Comparison of ENCODE assay signal across 8 mouse cellular contexts in genomic region chr13:23751478-23751956, GRCm38 (mm10). TPM values are rescaled to one million over a fixed set of nuclear protein-coding genes. Genes with fewer than 3 reads are reported as not detected.
A peak's percentile ranks its signal among the peaks of the same experiment; 100 is the strongest.
DNase-seq lines count a peak whose midpoint lies in the region; ATAC-seq and TF ChIP-seq lines count a peak whose summit lies in the region.

No protein-coding gene starts in this region.

- H3K36me3 ChIP-seq in heart, embryonic 11.5 days (ENCODE audit: control insufficient read depth, insufficient read depth, low read length): no peaks in the 10 kb centered on the region
- H3K36me3 ChIP-seq in ES-Bruce4 (ENCODE audit: control insufficient read depth, insufficient read depth, low read length, poor library complexity, severe bottlenecking): no peaks in the 10 kb centered on the region
- H3K36me3 ChIP-seq in liver, embryonic 13.5 days: no peaks in the 10 kb centered on the region

- no peak for TF ChIP-seq EP300 in ES-Bruce4 (IDR thresholded peaks at IDR 0.05; ENCODE audit: insufficient read depth, low read depth, low read length)

- no peak for TF ChIP-seq POLR2A in ES-Bruce4 (IDR thresholded peaks at IDR 0.05; ENCODE audit: insufficient read depth, low read length)

- ATAC-seq in heart, embryonic 11.5 days (replicated peaks; ENCODE audit: insufficient number of reproducible peaks, low FRiP score, low TSS enrichment): no peak
- ATAC-seq in erythroid progenitor cell, adult 5-6 weeks (replicated peaks; ENCODE audit: low FRiP score, poor library complexity, severe bottlenecking): peak; percentile 41
- peak; percentile 5; the same call in 1 of the 2 replicates for ATAC-seq in liver, embryonic 13.5 days (ENCODE audit: low read depth)
- no peak for ATAC-seq in cerebellum, adult (ENCODE audit: insufficient number of reproducible peaks, low FRiP score, low TSS enrichment)

- peak overlapping the region; percentile 95 for H3K27ac ChIP-seq in heart, embryonic 11.5 days (ENCODE audit: low read depth, low read length)
- peak overlapping the region; percentile 95 for H3K27ac ChIP-seq in ES-Bruce4 (ENCODE audit: insufficient read depth, low read length)
- H3K27ac ChIP-seq in liver, embryonic 13.5 days: peak overlapping the region; percentile 99

- no peaks in the 10 kb centered on the region for H3K9me3 ChIP-seq in heart, embryonic 11.5 days (replicated peaks; ENCODE audit: control insufficient read depth, low read length)
- H3K9me3 ChIP-seq in ES-Bruce4 (replicated peaks; ENCODE audit: control insufficient read depth, insufficient read depth, low read length, poor library complexity, severe bottlenecking): no peaks in the 10 kb centered on the region
- H3K9me3 ChIP-seq in liver, embryonic 13.5 days (replicated peaks): no peaks in the 10 kb centered on the region

- H3K9ac ChIP-seq in heart, embryonic 11.5 days (ENCODE audit: low read depth, low read length): peak overlapping the region; percentile 74; the same call in 1 of the 2 replicates
- H3K9ac ChIP-seq in ES-Bruce4 (ENCODE audit: low read depth, poor library complexity, severe bottlenecking): peak overlapping the region; percentile 91
- H3K9ac ChIP-seq in liver, embryonic 13.5 days: peak overlapping the region; percentile 80

- 3% methylated on average over 11 of the region's 11 CpGs for WGBS in heart, embryonic 11.5 days (ENCODE audit: insufficient replicate concordance)
- under 1% methylated on average over 11 of the region's 11 CpGs for WGBS in liver, embryonic 13.5 days (ENCODE audit: insufficient replicate concordance)

- peaks cover 5% of the 10 kb centered on the region for H3K4me1 ChIP-seq in heart, embryonic 11.5 days (ENCODE audit: control insufficient read depth, insufficient read depth, low read length)
- peaks cover 2% of the 10 kb centered on the region for H3K4me1 ChIP-seq in ES-Bruce4 (ENCODE audit: control insufficient read depth, insufficient read depth, low read length)
- peaks cover 60% of the 10 kb centered on the region for H3K4me1 ChIP-seq in liver, embryonic 13.5 days (replicated peaks)

- no peak for TF ChIP-seq CTCF in ES-Bruce4 (IDR thresholded peaks at IDR 0.05; ENCODE audit: low read depth, low read length)

- H3K4me2 ChIP-seq in heart, embryonic 11.5 days: peak overlapping the region; percentile 66
- peak overlapping the region; percentile 63 for H3K4me2 ChIP-seq in liver, embryonic 13.5 days

- DNase-seq in heart, adult 9 months (ENCODE audit: low spot score in 2 of 2): no peak
- peak; percentile 50 for DNase-seq in liver, embryonic 13.5 days
- DNase-seq in testis, postnatal 14 days (ENCODE audit: low spot score): peak; percentile 48
- no peak for DNase-seq in adrenal gland, postnatal 10 days

- peak overlapping the region; percentile 43 for H3K4me3 ChIP-seq in heart, embryonic 11.5 days (ENCODE audit: low read depth, low read length)
- peak overlapping the region; percentile 68 for H3K4me3 ChIP-seq in ES-Bruce4 (ENCODE audit: low read depth, low read length)
- H3K4me3 ChIP-seq in liver, embryonic 13.5 days (replicated peaks): peak overlapping the region; percentile 53

- H3K27me3 ChIP-seq in heart, embryonic 11.5 days (ENCODE audit: control insufficient read depth, insufficient read depth, low read length): no peaks in the 10 kb centered on the region
- H3K27me3 ChIP-seq in ES-Bruce4 (ENCODE audit: control insufficient read depth, insufficient read depth, low read length, poor library complexity, severe bottlenecking): no peaks in the 10 kb centered on the region
- no peaks in the 10 kb centered on the region for H3K27me3 ChIP-seq in liver, embryonic 13.5 days

RNA-seq across cellular contexts. Expression of gene Hist1h3b, which starts 0.6 kb away (rescaled TPM):
- 2.7 and 3.7 TPM in 2 replicates for polyA plus RNA-seq in heart, embryonic 11.5 days (2014; fragmentation: Nextera tagmentation; extraction: Ambion mirVana)
- 5.0 and 9.4 TPM in 2 replicates for polyA plus RNA-seq in ES-Bruce4 (2011; ENCODE audit: insufficient read depth, insufficient read length, low read depth, missing spikeins)
- 1,233 and 1,450 TPM in 2 replicates for total RNA-seq in erythroid progenitor cell, adult 5-6 weeks (2015; ENCODE audit: low replicate concordance)
- total RNA-seq in erythroid progenitor cell, adult 5-6 weeks (2017; ENCODE audit: low replicate concordance): 1,686 and 1,833 TPM in 2 replicates
- 10.4 and 29.5 TPM in 2 replicates for polyA plus RNA-seq in liver, embryonic 13.5 days (2015; fragmentation: Nextera tagmentation; extraction: Ambion mirVana)
- total RNA-seq in adrenal gland, postnatal 10 days (2021): 100 to 1,000 TPM; 390 to 424 TPM

RNA-seq across cellular contexts. Expression of gene Hist1h2ab, which starts 0.6 kb away (rescaled TPM):
- 16.7 and 18.1 TPM in 2 replicates for polyA plus RNA-seq in heart, embryonic 11.5 days (2014; fragmentation: Nextera tagmentation; extraction: Ambion mirVana)
- polyA plus RNA-seq in ES-Bruce4 (2011; ENCODE audit: insufficient read depth, insufficient read length, low read depth, missing spikeins): 11.9 and 17.9 TPM in 2 replicates
- 222 and 372 TPM in 2 replicates for total RNA-seq in erythroid progenitor cell, adult 5-6 weeks (2015; ENCODE audit: low replicate concordance)
- 5,516 and 10,292 TPM in 2 replicates for total RNA-seq in erythroid progenitor cell, adult 5-6 weeks (2017; ENCODE audit: low replicate concordance)
- 54.0 and 76.2 TPM in 2 replicates for polyA plus RNA-seq in liver, embryonic 13.5 days (2015; fragmentation: Nextera tagmentation; extraction: Ambion mirVana)
- 100 to 1,000 TPM; 281 to 334 TPM for total RNA-seq in adrenal gland, postnatal 10 days (2021)

RNA-seq across cellular contexts. Expression of gene Hist1h2bb, which starts 5.0 kb away (rescaled TPM):
- polyA plus RNA-seq in heart, embryonic 11.5 days (2014; fragmentation: Nextera tagmentation; extraction: Ambion mirVana): 1.2 and 2.7 TPM in 2 replicates
- polyA plus RNA-seq in ES-Bruce4 (2011; ENCODE audit: insufficient read depth, insufficient read length, low read depth, missing spikeins): 9.8 and 11.5 TPM in 2 replicates
- 856 and 1,017 TPM in 2 replicates for total RNA-seq in erythroid progenitor cell, adult 5-6 weeks (2015; ENCODE audit: low replicate concordance)
- total RNA-seq in erythroid progenitor cell, adult 5-6 weeks (2017; ENCODE audit: low replicate concordance): 7,682 and 13,399 TPM in 2 replicates
- 3.9 and 5.6 TPM in 2 replicates for polyA plus RNA-seq in liver, embryonic 13.5 days (2015; fragmentation: Nextera tagmentation; extraction: Ambion mirVana)
- 100 to 1,000 TPM; 173 to 206 TPM for total RNA-seq in adrenal gland, postnatal 10 days (2021)

RNA-seq across cellular contexts. Expression of gene Hist1h4b, which starts 5.3 kb away (rescaled TPM):
- 2.2 and 2.7 TPM in 2 replicates for polyA plus RNA-seq in heart, embryonic 11.5 days (2014; fragmentation: Nextera tagmentation; extraction: Ambion mirVana)
- polyA plus RNA-seq in ES-Bruce4 (2011; ENCODE audit: insufficient read depth, insufficient read length, low read depth, missing spikeins): 28.2 and 29.2 TPM in 2 replicates
- 331 and 380 TPM in 2 replicates for total RNA-seq in erythroid progenitor cell, adult 5-6 weeks (2015; ENCODE audit: low replicate concordance)
- 1,134 and 2,811 TPM in 2 replicates for total RNA-seq in erythroid progenitor cell, adult 5-6 weeks (2017; ENCODE audit: low replicate concordance)
- 3.7 and 5.5 TPM in 2 replicates for polyA plus RNA-seq in liver, embryonic 13.5 days (2015; fragmentation: Nextera tagmentation; extraction: Ambion mirVana)
- 100 to 1,000 TPM; 282 to 291 TPM for total RNA-seq in adrenal gland, postnatal 10 days (2021)

RNA-seq across cellular contexts. Expression of gene Hist1h3c, which starts 6.1 kb away (rescaled TPM):
- polyA plus RNA-seq in heart, embryonic 11.5 days (2014; fragmentation: Nextera tagmentation; extraction: Ambion mirVana): 4.1 and 4.5 TPM in 2 replicates
- polyA plus RNA-seq in ES-Bruce4 (2011; ENCODE audit: insufficient read depth, insufficient read length, low read depth, missing spikeins): 3.6 and 8.6 TPM in 2 replicates
- 412 and 474 TPM in 2 replicates for total RNA-seq in erythroid progenitor cell, adult 5-6 weeks (2015; ENCODE audit: low replicate concordance)
- total RNA-seq in erythroid progenitor cell, adult 5-6 weeks (2017; ENCODE audit: low replicate concordance): 1,335 and 2,217 TPM in 2 replicates
- polyA plus RNA-seq in liver, embryonic 13.5 days (2015; fragmentation: Nextera tagmentation; extraction: Ambion mirVana): 5.2 and 5.9 TPM in 2 replicates
- total RNA-seq in adrenal gland, postnatal 10 days (2021): 100 to 1,000 TPM; 127 to 144 TPM

Comparison
In these comparisons a context has a peak if more than half of its experiments do, and no peak if none do; other contexts are left out.
1. ATAC-seq: peak in erythroid progenitor cell, adult 5-6 weeks (single experiment) and liver, embryonic 13.5 days (single experiment); none in heart, embryonic 11.5 days (single experiment) and cerebellum, adult (single experiment).
2. DNase-seq: peak in liver, embryonic 13.5 days (single experiment) and testis, postnatal 14 days (single experiment); none in heart, adult 9 months (0 of 2) and adrenal gland, postnatal 10 days (single experiment).
3. Peak in every context shown above with its lines, with median percentiles within 50 percentile points of each other: H3K27ac ChIP-seq, H3K4me3 ChIP-seq and H3K9ac ChIP-seq.